Comparison of ENCODE assay signal across 28 mouse cellular contexts in genomic region chr17:4654221-4654620, GRCm38 (mm10).
"Had no signal": no experiment of that assay in that cellular context is flagged by ENCODE, and none has a peak within 500 bp of the region (broad histone marks: within the 10 kb centered on the region; RNA-seq: fewer than 3 reads in every experiment).

No protein-coding gene starts in this region.

- H3K27me3 ChIP-seq: heart, embryonic 13.5 days; heart, embryonic 15.5 days; hindbrain, embryonic 13.5 days; hindbrain, embryonic 15.5 days; kidney, embryonic 15.5 days; limb, embryonic 12.5 days; liver, embryonic 13.5 days had no signal

- H3K4me2 ChIP-seq: heart, embryonic 11.5 days; heart, embryonic 13.5 days; heart, embryonic 15.5 days; hindbrain, embryonic 13.5 days; hindbrain, embryonic 15.5 days; kidney, embryonic 15.5 days; limb, embryonic 12.5 days; liver, embryonic 11.5 days; liver, embryonic 13.5 days had no signal

- H3K4me3 ChIP-seq: gastrocnemius, adult 2 months; heart, adult 2 months; heart, embryonic 13.5 days; heart, embryonic 15.5 days; hindbrain, embryonic 13.5 days; hindbrain, embryonic 15.5 days; kidney, embryonic 15.5 days; layer of hippocampus, adult 2 months; left cerebral cortex, adult 2 months; limb, embryonic 10.5 days; limb, embryonic 12.5 days; liver, embryonic 13.5 days had no signal

- H3K9me3 ChIP-seq: heart, embryonic 13.5 days; heart, embryonic 15.5 days; hindbrain, embryonic 13.5 days; hindbrain, embryonic 15.5 days; kidney, embryonic 15.5 days; limb, embryonic 10.5 days; limb, embryonic 12.5 days; liver, embryonic 13.5 days had no signal

- DNase-seq: gastrocnemius, adult 2 months; gastrocnemius, postnatal 10 days; gastrocnemius, postnatal 25 days; heart, adult 11 months; heart, adult 2 months; heart, postnatal 14 days; heart, postnatal 36 days; kidney, adult 11 months; kidney, adult 2 months; kidney, adult 9 months; kidney, postnatal 14 days; kidney, postnatal 36 days; liver; liver, embryonic 13.5 days had no signal

- H3K27ac ChIP-seq: gastrocnemius, adult 2 months; heart, adult 2 months; heart, embryonic 13.5 days; heart, embryonic 15.5 days; hindbrain, embryonic 13.5 days; hindbrain, embryonic 15.5 days; hindbrain, postnatal 0 days; kidney, embryonic 15.5 days; kidney, postnatal 0 days; layer of hippocampus, adult 2 months; left cerebral cortex, adult 2 months; limb, embryonic 10.5 days; limb, embryonic 12.5 days; liver, embryonic 13.5 days had no signal

- H3K4me1 ChIP-seq: heart, embryonic 13.5 days; heart, embryonic 15.5 days; hindbrain, embryonic 13.5 days; hindbrain, embryonic 15.5 days; kidney, embryonic 15.5 days; limb, embryonic 10.5 days; limb, embryonic 12.5 days; liver, embryonic 13.5 days had no signal

- H3K9ac ChIP-seq: heart, embryonic 13.5 days; heart, embryonic 15.5 days; hindbrain, embryonic 13.5 days; hindbrain, embryonic 15.5 days; kidney, embryonic 15.5 days; limb, embryonic 12.5 days; liver, embryonic 13.5 days had no signal

- H3K36me3 ChIP-seq: heart, embryonic 13.5 days; heart, embryonic 15.5 days; hindbrain, embryonic 13.5 days; hindbrain, embryonic 15.5 days; kidney, embryonic 15.5 days; limb, embryonic 10.5 days; limb, embryonic 12.5 days; liver, embryonic 13.5 days had no signal

- ATAC-seq: hindbrain, postnatal 0 days; intestine, embryonic 16.5 days had no signal
